Comparison of ENCODE assay signal across 7 mouse cellular contexts in genomic region chr12:86800765-86801147, GRCm38 (mm10).
DNase-seq lines count a peak whose midpoint lies in the region; ATAC-seq lines count a peak whose summit lies in the region.

No protein-coding gene starts in this region.

- peak overlapping the region; percentile 56 for H3K4me2 ChIP-seq in embryonic facial prominence, embryonic 13.5 days
- H3K4me2 ChIP-seq in heart, embryonic 13.5 days = peak overlapping the region; percentile 65
- H3K4me2 ChIP-seq in limb, embryonic 11.5 days (ENCODE audit: low read depth, severe bottlenecking) = peak overlapping the region; percentile 38

- H3K4me3 ChIP-seq in embryonic facial prominence, embryonic 13.5 days = peak overlapping the region; percentile 13
- H3K4me3 ChIP-seq in heart, embryonic 13.5 days = peak overlapping the region; percentile 37
- no peak overlapping the region for H3K4me3 ChIP-seq in limb, embryonic 11.5 days (ENCODE audit: low read depth, low read length)
- peak overlapping the region; percentile 42 for H3K4me3 ChIP-seq in midbrain, embryonic 10.5 days

- no peaks in the 10 kb centered on the region for H3K27me3 ChIP-seq in embryonic facial prominence, embryonic 13.5 days
- no peaks in the 10 kb centered on the region for H3K27me3 ChIP-seq in heart, embryonic 13.5 days (replicated peaks)
- H3K27me3 ChIP-seq in limb, embryonic 11.5 days (ENCODE audit: control insufficient read depth, insufficient read depth, low read length) = no peaks in the 10 kb centered on the region
- H3K27me3 ChIP-seq in midbrain, embryonic 10.5 days (ENCODE audit: low read depth, poor library complexity, severe bottlenecking) = peaks cover 34% of the 10 kb centered on the region

- H3K9me3 ChIP-seq in embryonic facial prominence, embryonic 13.5 days = no peaks in the 10 kb centered on the region
- H3K9me3 ChIP-seq in heart, embryonic 13.5 days = no peaks in the 10 kb centered on the region
- H3K9me3 ChIP-seq in limb, embryonic 11.5 days (ENCODE audit: control insufficient read depth, low read length) = no peaks in the 10 kb centered on the region
- H3K9me3 ChIP-seq in midbrain, embryonic 10.5 days (replicated peaks) = no peaks in the 10 kb centered on the region

- peak overlapping the region; percentile 60 for H3K9ac ChIP-seq in embryonic facial prominence, embryonic 13.5 days
- peak overlapping the region; percentile 71 for H3K9ac ChIP-seq in heart, embryonic 13.5 days
- H3K9ac ChIP-seq in limb, embryonic 11.5 days (ENCODE audit: low read length) = peak overlapping the region; percentile 40; the same call in 1 of the 2 replicates

- no peaks in the 10 kb centered on the region for H3K36me3 ChIP-seq in embryonic facial prominence, embryonic 13.5 days
- H3K36me3 ChIP-seq in heart, embryonic 13.5 days = no peaks in the 10 kb centered on the region
- no peaks in the 10 kb centered on the region for H3K36me3 ChIP-seq in limb, embryonic 11.5 days (ENCODE audit: control insufficient read depth, insufficient read depth, low read length)
- no peaks in the 10 kb centered on the region for H3K36me3 ChIP-seq in midbrain, embryonic 10.5 days

- peak; percentile 96 for DNase-seq in 416B (ENCODE audit: low read depth)
- DNase-seq in limb, embryonic 11.5 days (ENCODE audit: low spot score) = no peak
- DNase-seq in midbrain, embryonic 10.5 days (ENCODE audit: low spot score) = no peak
- DNase-seq in cerebellum, adult 8-10 months = no peak

- peak overlapping the region; percentile 98 for H3K27ac ChIP-seq in embryonic facial prominence, embryonic 13.5 days
- H3K27ac ChIP-seq in heart, embryonic 13.5 days (replicated peaks) = peak overlapping the region; percentile 99
- H3K27ac ChIP-seq in limb, embryonic 11.5 days (replicated peaks; ENCODE audit: low read depth, low read length) = peak overlapping the region; percentile 94
- peak overlapping the region; percentile 88 for H3K27ac ChIP-seq in midbrain, embryonic 10.5 days (replicated peaks)

- ATAC-seq in CD4-positive, CD25-positive, alpha-beta regulatory T cell, adult 4 months = peak; percentile 50
- no peak for ATAC-seq in embryonic facial prominence, embryonic 13.5 days (ENCODE audit: insufficient number of reproducible peaks, insufficient read depth, low FRiP score, low TSS enrichment, low read depth)
- ATAC-seq in heart, embryonic 13.5 days (ENCODE audit: extremely low read depth, insufficient number of reproducible peaks, low FRiP score, low TSS enrichment) = no peak
- ATAC-seq in limb, embryonic 11.5 days (ENCODE audit: insufficient number of reproducible peaks, low FRiP score, low TSS enrichment, low read depth) = no peak

- H3K4me1 ChIP-seq in embryonic facial prominence, embryonic 13.5 days = peaks cover 79% of the 10 kb centered on the region
- peaks cover 79% of the 10 kb centered on the region for H3K4me1 ChIP-seq in heart, embryonic 13.5 days
- peaks cover 43% of the 10 kb centered on the region for H3K4me1 ChIP-seq in limb, embryonic 11.5 days (ENCODE audit: control insufficient read depth, insufficient read depth, low read length)
- H3K4me1 ChIP-seq in midbrain, embryonic 10.5 days = peaks cover 84% of the 10 kb centered on the region

- WGBS in embryonic facial prominence, embryonic 13.5 days = 2% methylated on average over 7 of the region's 7 CpGs
- 3% methylated on average over 7 of the region's 7 CpGs for WGBS in heart, embryonic 13.5 days
- WGBS in limb, embryonic 11.5 days = 5% methylated on average over 7 of the region's 7 CpGs
- 0% methylated on average over 7 of the region's 7 CpGs for WGBS in midbrain, embryonic 10.5 days
